Mouse (Mus musculus): ENCODE data around the gene Mrtfb. TPM values are rescaled to one million over a fixed set of nuclear protein-coding genes. Genes with fewer than 3 reads are reported as not detected.

Gene Mrtfb
- polyA plus RNA-seq (2014; fragmentation: Nextera tagmentation; extraction: Ambion mirVana) = 18.7 and 19.1 TPM in 2 replicates

DNA sequence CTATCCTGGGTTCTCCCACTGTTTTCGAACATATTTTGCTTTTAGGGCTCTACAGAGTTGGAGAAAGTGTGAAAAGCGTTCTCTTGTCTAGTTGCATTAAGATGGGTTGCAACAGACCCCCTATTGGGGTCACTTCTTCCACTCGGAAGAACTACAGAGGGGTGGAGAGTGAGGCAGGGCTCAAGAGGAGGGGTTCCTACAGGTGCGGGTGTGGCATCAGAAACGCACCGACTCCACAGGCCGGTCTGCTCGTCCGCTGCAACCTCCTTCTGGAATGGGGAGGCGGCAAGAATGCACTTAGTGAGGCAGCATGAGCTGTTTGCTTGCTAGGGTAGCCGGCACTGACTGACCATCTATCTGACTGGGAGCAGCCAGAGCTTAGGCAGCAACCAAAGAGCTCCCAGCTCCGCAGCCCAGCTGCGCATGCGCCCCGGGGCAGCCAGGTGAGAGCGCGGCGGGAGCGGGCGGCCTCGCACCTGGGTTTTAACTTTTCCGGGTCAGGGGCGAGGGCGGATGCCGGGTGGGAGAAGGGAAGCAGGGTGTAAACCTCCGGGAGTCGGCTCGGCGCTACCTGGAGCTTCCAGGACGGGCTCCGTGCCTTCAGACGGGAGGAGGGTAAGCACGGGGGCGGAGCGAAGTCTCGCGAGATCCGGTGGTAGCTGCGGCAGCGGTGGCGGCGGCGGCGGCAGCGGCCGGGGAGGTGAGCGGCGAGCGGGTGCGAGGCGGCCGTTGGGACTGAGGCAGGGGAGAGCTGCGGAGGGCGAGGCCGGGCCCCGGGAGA lies at the start of gene Mrtfb:
Gene Mrtfb, plus strand, starts transcription at position 627 of the 781 bp plus-strand sequence.
- H3K4me3 ChIP-seq (ENCODE audit: low read depth, low read length) = peak within 1 kb of the TSS; percentile 87
- no peak within 1 kb of the TSS; the same call in 1 of the 2 replicates for H3K27ac ChIP-seq (ENCODE audit: low read depth, low read length)
- peak; percentile 99 for DNase-seq (ENCODE audit: low spot score, missing footprints)
- no peaks in the 10 kb centered on the region for H3K27me3 ChIP-seq (ENCODE audit: control insufficient read depth, insufficient read depth, low read length)
- 2% methylated on average over 42 of the region's 56 CpGs for WGBS
- H3K36me3 ChIP-seq (ENCODE audit: control insufficient read depth, insufficient read depth, low read length) = no peaks in the 10 kb centered on the region
- peaks cover 6% of the 10 kb centered on the region; the same call in 1 of the 2 replicates for H3K4me1 ChIP-seq (ENCODE audit: control insufficient read depth, insufficient read depth, low read length)
- ATAC-seq (ENCODE audit: low FRiP score) = peak; percentile 92
- H3K9me3 ChIP-seq (ENCODE audit: control insufficient read depth, low read length) = no peaks in the 10 kb centered on the region
- H3K4me2 ChIP-seq = peak within 1 kb of the TSS; percentile 82
- peak within 1 kb of the TSS; percentile 92 for H3K9ac ChIP-seq (ENCODE audit: low read length)

DNA sequence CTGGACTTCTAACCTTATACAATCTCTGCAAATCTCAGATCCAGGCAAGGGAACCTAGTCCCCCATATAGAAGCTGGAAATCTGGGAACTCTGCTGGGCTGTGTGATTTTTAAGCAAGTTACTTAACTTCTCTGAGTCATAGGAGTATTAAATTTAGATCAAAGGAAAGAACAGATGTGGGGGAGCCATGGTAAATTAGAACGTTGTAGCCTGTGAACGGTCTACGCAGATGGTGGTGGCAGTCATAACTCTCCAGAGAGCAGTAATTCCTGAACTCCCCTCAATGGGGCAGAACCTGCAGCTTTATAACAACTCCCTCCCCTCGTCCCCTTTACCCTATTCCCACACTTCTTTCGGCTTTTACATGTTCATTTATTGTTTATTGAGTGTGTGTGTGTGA lies 48.6 kb upstream of the Mrtfb start:
- DNase-seq (ENCODE audit: low spot score, missing footprints) (no peak), ATAC-seq (ENCODE audit: low FRiP score) (no peak)
- Histone ChIP-seq H3K4me2 (no peak overlapping the region), H3K36me3 (ENCODE audit: control insufficient read depth, insufficient read depth, low read length) (no peaks in the 10 kb centered on the region), H3K27me3 (ENCODE audit: control insufficient read depth, insufficient read depth, low read length) (no peaks in the 10 kb centered on the region), H3K9ac (ENCODE audit: low read length) (no peak overlapping the region), H3K9me3 (ENCODE audit: control insufficient read depth, low read length) (no peaks in the 10 kb centered on the region), H3K4me3 (ENCODE audit: low read depth, low read length) (no peak overlapping the region), H3K4me1 (ENCODE audit: control insufficient read depth, insufficient read depth, low read length) (no peaks in the 10 kb centered on the region), H3K27ac (ENCODE audit: low read depth, low read length) (no peak overlapping the region)
- 60% methylated on average over 5 of the region's 5 CpGs for WGBS

DNA sequence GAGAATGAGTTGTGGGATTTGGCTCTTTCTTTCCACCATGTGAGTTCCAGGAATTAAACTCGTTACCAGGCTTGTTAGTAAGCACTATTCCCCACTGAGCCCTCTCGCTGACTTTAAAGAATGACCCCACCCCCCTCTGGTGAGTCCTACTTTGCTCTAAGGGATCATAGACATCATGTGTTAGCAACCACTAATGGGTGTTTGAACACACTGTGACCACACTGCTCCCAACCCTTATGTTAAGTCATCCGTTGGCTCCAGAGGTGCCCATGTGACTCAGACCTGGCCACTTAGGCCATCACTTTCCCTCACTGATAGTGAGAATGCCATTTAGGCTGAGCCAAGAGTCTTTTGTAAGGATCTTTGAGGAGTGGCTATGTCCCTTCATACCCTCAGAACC lies 48.2 kb upstream of the Mrtfb start:
- ATAC-seq (ENCODE audit: low FRiP score) (no peak), DNase-seq (ENCODE audit: low spot score, missing footprints) (peak; percentile 88)
- H3K27me3 ChIP-seq (ENCODE audit: control insufficient read depth, insufficient read depth, low read length) = no peaks in the 10 kb centered on the region
- H3K9me3 ChIP-seq (ENCODE audit: control insufficient read depth, low read length) = no peaks in the 10 kb centered on the region
- no peaks in the 10 kb centered on the region for H3K36me3 ChIP-seq (ENCODE audit: control insufficient read depth, insufficient read depth, low read length)
- no peak overlapping the region for H3K4me3 ChIP-seq (ENCODE audit: low read depth, low read length)
- H3K27ac ChIP-seq (ENCODE audit: low read depth, low read length) = no peak overlapping the region
- no peak overlapping the region for H3K4me2 ChIP-seq
- WGBS = 29% methylated on average over 3 of the region's 3 CpGs
- no peak overlapping the region for H3K9ac ChIP-seq (ENCODE audit: low read length)
- H3K4me1 ChIP-seq (ENCODE audit: control insufficient read depth, insufficient read depth, low read length) = no peaks in the 10 kb centered on the region

DNA sequence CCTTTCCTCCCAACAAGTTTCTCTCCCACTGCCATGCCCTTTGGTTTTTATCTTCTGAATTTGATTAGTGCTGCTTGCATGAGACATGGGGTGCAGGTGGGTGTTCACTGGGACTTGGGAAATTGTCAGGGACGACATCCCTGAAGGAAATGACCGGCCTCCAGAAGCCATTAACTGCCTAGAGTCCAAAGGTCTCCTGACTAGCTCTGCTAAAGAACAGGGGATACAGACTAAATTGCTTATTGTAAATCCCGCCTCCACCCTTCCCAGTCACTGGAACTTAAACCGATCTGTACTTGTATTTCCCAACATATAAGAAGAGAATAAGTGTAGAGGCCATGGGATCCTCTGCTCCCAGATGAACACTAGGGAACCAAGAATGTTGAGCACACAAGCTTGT lies 43.5 kb upstream of the Mrtfb start:
- 84% methylated on average over 4 of the region's 4 CpGs for WGBS

DNA sequence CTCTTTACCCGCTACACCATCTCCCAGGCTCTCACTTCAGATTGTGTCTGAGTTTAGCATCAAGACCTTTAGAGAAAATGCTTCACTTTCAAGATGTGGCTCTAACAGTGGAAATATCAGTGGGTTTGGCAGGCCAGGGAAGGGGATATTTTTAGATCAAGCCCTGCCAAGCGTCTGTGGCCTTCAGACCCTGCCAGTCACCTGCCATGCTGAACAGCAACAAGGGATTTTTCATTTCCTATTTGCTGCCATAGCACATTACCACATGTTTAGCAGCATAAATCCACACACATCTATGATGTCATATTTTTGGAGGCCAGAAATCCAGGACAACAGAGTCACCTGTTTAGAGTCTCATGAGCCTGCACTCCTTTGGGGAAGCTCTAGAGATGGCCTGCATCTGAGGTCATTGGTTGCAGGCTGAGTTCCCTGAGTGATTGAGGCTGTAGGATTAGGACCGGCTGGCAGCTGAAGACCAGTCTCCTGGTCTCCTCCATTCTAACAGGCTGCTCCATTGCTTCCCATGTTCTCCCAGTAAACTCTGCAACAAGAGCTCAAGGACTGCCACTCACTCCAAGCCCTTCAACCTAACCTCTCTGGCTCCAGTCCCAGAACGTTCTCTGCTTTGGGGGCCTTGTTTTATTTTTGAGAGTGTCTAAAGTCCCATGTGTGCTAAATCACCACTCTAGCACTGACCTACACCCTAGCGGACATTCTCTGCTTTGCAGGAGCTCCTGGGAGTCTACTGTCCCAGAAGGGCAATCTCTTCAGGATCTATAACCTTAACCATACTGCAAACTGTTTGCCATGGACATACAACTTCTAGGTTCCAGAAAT lies 39.9 kb upstream of the Mrtfb start:
- DNase-seq (ENCODE audit: low spot score, missing footprints) = no peak
- H3K27ac ChIP-seq (ENCODE audit: low read depth, low read length) = no peak overlapping the region
- 83% methylated on average over 5 of the region's 5 CpGs for WGBS
- no peak overlapping the region for H3K9ac ChIP-seq (ENCODE audit: low read length)
- no peaks in the 10 kb centered on the region for H3K27me3 ChIP-seq (ENCODE audit: control insufficient read depth, insufficient read depth, low read length)
- no peaks in the 10 kb centered on the region for H3K9me3 ChIP-seq (ENCODE audit: control insufficient read depth, low read length)
- ATAC-seq (ENCODE audit: low FRiP score) = no peak
- no peaks in the 10 kb centered on the region for H3K36me3 ChIP-seq (ENCODE audit: control insufficient read depth, insufficient read depth, low read length)
- H3K4me1 ChIP-seq (ENCODE audit: control insufficient read depth, insufficient read depth, low read length) = no peaks in the 10 kb centered on the region
- no peak overlapping the region for H3K4me3 ChIP-seq (ENCODE audit: low read depth, low read length)
- H3K4me2 ChIP-seq = no peak overlapping the region

More for the DNA sequence above, 43.5 kb upstream of the Mrtfb start:
- ATAC-seq (ENCODE audit: low FRiP score) (no peak), DNase-seq (ENCODE audit: low spot score, missing footprints) (no peak)
- Histone ChIP-seq H3K9ac (ENCODE audit: low read length) (no peak overlapping the region), H3K27ac (ENCODE audit: low read depth, low read length) (no peak overlapping the region), H3K4me3 (ENCODE audit: low read depth, low read length) (no peak overlapping the region), H3K4me1 (ENCODE audit: control insufficient read depth, insufficient read depth, low read length) (no peaks in the 10 kb centered on the region), H3K4me2 (no peak overlapping the region), H3K27me3 (ENCODE audit: control insufficient read depth, insufficient read depth, low read length) (no peaks in the 10 kb centered on the region), H3K9me3 (ENCODE audit: control insufficient read depth, low read length) (no peaks in the 10 kb centered on the region), H3K36me3 (ENCODE audit: control insufficient read depth, insufficient read depth, low read length) (no peaks in the 10 kb centered on the region)

DNA sequence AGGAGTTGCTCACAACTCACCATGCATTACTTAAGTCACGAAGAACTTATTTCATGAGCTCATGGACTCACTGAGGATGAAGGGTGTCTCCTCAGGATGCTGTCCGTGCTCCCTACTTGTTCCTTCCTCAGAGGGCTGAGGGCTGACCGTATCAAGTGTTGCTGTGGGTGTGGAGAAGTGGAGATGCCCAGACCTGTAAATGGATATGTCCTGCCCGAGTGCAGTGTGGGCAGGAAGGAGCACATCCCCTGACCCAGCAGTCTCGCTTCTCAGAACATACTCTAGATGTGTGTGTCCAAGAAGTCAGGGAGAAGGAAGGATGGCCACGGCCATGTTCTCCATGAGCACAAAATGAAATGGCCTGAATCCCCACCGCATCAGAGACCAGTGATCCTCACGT lies 38.3 kb upstream of the Mrtfb start:
- Histone ChIP-seq H3K36me3 (ENCODE audit: control insufficient read depth, insufficient read depth, low read length) (no peaks in the 10 kb centered on the region), H3K9me3 (ENCODE audit: control insufficient read depth, low read length) (no peaks in the 10 kb centered on the region), H3K9ac (ENCODE audit: low read length) (no peak overlapping the region), H3K27me3 (ENCODE audit: control insufficient read depth, insufficient read depth, low read length) (no peaks in the 10 kb centered on the region), H3K27ac (ENCODE audit: low read depth, low read length) (no peak overlapping the region), H3K4me3 (ENCODE audit: low read depth, low read length) (no peak overlapping the region), H3K4me2 (no peak overlapping the region), H3K4me1 (ENCODE audit: control insufficient read depth, insufficient read depth, low read length) (no peaks in the 10 kb centered on the region)
- WGBS = 84% methylated on average over 8 of the region's 8 CpGs
- no peak for DNase-seq (ENCODE audit: low spot score, missing footprints)
- no peak for ATAC-seq (ENCODE audit: low FRiP score)

DNA sequence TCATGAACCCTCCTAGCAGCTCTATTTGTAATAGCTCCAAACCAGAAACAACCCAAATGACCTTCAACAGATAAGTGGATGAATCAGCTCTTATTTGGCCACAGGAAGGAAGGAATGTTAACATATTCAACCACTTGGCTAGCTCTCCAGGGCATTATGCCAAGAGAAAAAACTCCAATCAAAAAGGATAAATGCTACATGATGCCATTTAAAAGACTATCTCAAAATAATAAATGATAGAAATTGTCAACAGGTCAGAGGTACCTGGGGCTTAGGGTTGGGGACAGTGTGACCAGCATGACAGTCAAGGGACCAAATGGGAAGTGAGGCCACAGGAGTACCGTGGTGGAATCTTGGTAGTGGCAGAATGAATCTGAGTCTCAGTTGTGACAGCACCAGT lies 34.8 kb upstream of the Mrtfb start:
- Histone ChIP-seq H3K27me3 (ENCODE audit: control insufficient read depth, insufficient read depth, low read length) (no peaks in the 10 kb centered on the region), H3K27ac (ENCODE audit: low read depth, low read length) (no peak overlapping the region), H3K4me3 (ENCODE audit: low read depth, low read length) (no peak overlapping the region), H3K4me1 (ENCODE audit: control insufficient read depth, insufficient read depth, low read length) (no peaks in the 10 kb centered on the region), H3K9me3 (ENCODE audit: control insufficient read depth, low read length) (no peaks in the 10 kb centered on the region), H3K9ac (ENCODE audit: low read length) (no peak overlapping the region), H3K36me3 (ENCODE audit: control insufficient read depth, insufficient read depth, low read length) (no peaks in the 10 kb centered on the region), H3K4me2 (no peak overlapping the region)
- DNase-seq (ENCODE audit: low spot score, missing footprints) (no peak), ATAC-seq (ENCODE audit: low FRiP score) (no peak)
- WGBS = 82% methylated on average over 1 of the region's 1 CpGs

DNA sequence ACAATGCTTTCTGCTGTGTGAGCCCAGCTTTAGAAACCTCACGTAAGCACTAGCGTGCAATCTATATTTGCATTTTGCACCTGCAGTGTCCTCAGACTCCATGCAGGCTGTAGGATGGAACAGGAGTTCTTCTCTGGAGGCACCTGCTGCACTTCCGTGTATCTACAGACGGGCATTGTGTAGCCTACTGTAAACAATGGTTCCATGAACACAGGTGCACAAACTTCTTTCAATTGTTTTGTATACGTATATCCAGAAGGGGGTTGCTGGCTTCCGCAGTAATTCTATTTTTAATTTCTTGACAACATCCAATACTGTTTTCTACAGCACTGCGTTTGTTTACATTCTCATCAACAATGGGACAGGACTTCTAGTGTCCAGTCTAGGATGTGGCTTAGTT lies 24.2 kb upstream of the Mrtfb start:
- Histone ChIP-seq H3K27ac (ENCODE audit: low read depth, low read length) (no peak overlapping the region), H3K27me3 (ENCODE audit: control insufficient read depth, insufficient read depth, low read length) (no peaks in the 10 kb centered on the region), H3K4me1 (ENCODE audit: control insufficient read depth, insufficient read depth, low read length) (peaks cover 3% of the 10 kb centered on the region; the same call in 1 of the 2 replicates), H3K4me3 (ENCODE audit: low read depth, low read length) (no peak overlapping the region), H3K9me3 (ENCODE audit: control insufficient read depth, low read length) (no peaks in the 10 kb centered on the region), H3K4me2 (no peak overlapping the region), H3K9ac (ENCODE audit: low read length) (no peak overlapping the region), H3K36me3 (ENCODE audit: control insufficient read depth, insufficient read depth, low read length) (no peaks in the 10 kb centered on the region)
- no peak for DNase-seq (ENCODE audit: low spot score, missing footprints)
- ATAC-seq (ENCODE audit: low FRiP score) = no peak
- WGBS = 92% methylated on average over 7 of the region's 7 CpGs
